Mouse (Mus musculus) testis, adult 2 months (tissue): ENCODE measurements around the gene Samsn1. TPM values are rescaled to one million over a fixed set of nuclear protein-coding genes. Genes with fewer than 3 reads are reported as not detected.

Experiments used
- H3K27ac ChIP-seq: fragments of 200-500 bp; 2 replicates; pipeline ENCODE4 v1.5.1; 2012; ENCODE audit warnings: low read depth, low read length; ENCODE audit not compliant: control insufficient read depth, insufficient read depth
- H3K27me3 ChIP-seq: fragments of 200-500 bp; 2 replicates; pipeline ENCODE4 v1.6.1; 2012; ENCODE audit warnings: mild to moderate bottlenecking, low read length, moderate library complexity; ENCODE audit not compliant: control insufficient read depth, insufficient read depth
- H3K36me3 ChIP-seq: fragments of 200-500 bp; 2 replicates; pipeline ENCODE4 v1.6.1; 2012; ENCODE audit warnings: mild to moderate bottlenecking, low read length; ENCODE audit not compliant: control insufficient read depth, insufficient read depth
- H3K4me1 ChIP-seq: fragments of 200-500 bp; 2 replicates; pipeline ENCODE4 v1.6.1; 2012; ENCODE audit warnings: low read length; ENCODE audit not compliant: control insufficient read depth, insufficient read depth
- H3K4me3 ChIP-seq: fragments of 200-500 bp; 2 replicates; pipeline ENCODE4 v1.5.1; 2012; ENCODE audit warnings: low read depth, mild to moderate bottlenecking, low read length, moderate library complexity, mixed read lengths; ENCODE audit not compliant: control insufficient read depth
- CTCF ChIP-seq: fragments of 200-500 bp; IDR thresholded peaks from 2 replicates; pipeline ENCODE4 v1.5.1; 2012; ENCODE audit warnings: low read depth, mild to moderate bottlenecking, inconsistent platforms, low read length, moderate library complexity; ENCODE audit not compliant: control insufficient read depth, insufficient read depth, insufficient replicate concordance
- POLR2A ChIP-seq: fragments of 200-500 bp; IDR thresholded peaks from 2 replicates; pipeline ENCODE4 v1.6.1; 2012; ENCODE audit warnings: low read depth, mild to moderate bottlenecking, inconsistent platforms, low read length, moderate library complexity; ENCODE audit not compliant: control insufficient read depth
- polyA plus RNA-seq: library from polyadenylated mRNA; depleted of rRNA; stranded (reverse); fragments of >200 nt; gene quantifications from 2 replicates; pipeline ENCODE4 v1.2.3, GENCODE M21; 2012

Gene Samsn1
- polyA plus RNA-seq, 1 experiment, result 0.07 TPM

GRCm38 (mm10) chr16:75979381-75979780 is 42.7 kb downstream of the Samsn1 start:
- H3K27me3 ChIP-seq, result no peaks in the 10 kb centered on the region
- no peak overlapping the region for H3K27ac ChIP-seq
- H3K36me3 ChIP-seq, result no peaks in the 10 kb centered on the region
- no peaks in the 10 kb centered on the region for H3K4me1 ChIP-seq
- no peak overlapping the region for H3K4me3 ChIP-seq
- no peak for TF ChIP-seq CTCF
- TF ChIP-seq POLR2A, result no peak

GRCm38 (mm10) chr16:75977798-75978197 is 44.3 kb downstream of the Samsn1 start:
- H3K27ac ChIP-seq, result no peak overlapping the region
- H3K36me3 ChIP-seq, result no peaks in the 10 kb centered on the region

GRCm38 (mm10) chr16:75975682-75976332 is 46.3 kb downstream of the Samsn1 start:
- Histone ChIP-seq H3K4me3 (no peak overlapping the region), H3K36me3 (no peaks in the 10 kb centered on the region), H3K27ac (no peak overlapping the region), H3K4me1 (no peaks in the 10 kb centered on the region), H3K27me3 (no peaks in the 10 kb centered on the region)
- no peak for TF ChIP-seq CTCF
- no peak for TF ChIP-seq POLR2A

More at GRCm38 (mm10) chr16:75977798-75978197, 44.3 kb downstream of the Samsn1 start:
- no peak for TF ChIP-seq POLR2A
- TF ChIP-seq CTCF, result no peak
- H3K27me3 ChIP-seq, result no peaks in the 10 kb centered on the region
- H3K4me3 ChIP-seq, result no peak overlapping the region
- H3K4me1 ChIP-seq, result no peaks in the 10 kb centered on the region

GRCm38 (mm10) chr16:75970266-75970998 is 51.6 kb downstream of the Samsn1 start:
- no peaks in the 10 kb centered on the region for H3K36me3 ChIP-seq
- H3K4me3 ChIP-seq, result no peak overlapping the region
- no peaks in the 10 kb centered on the region for H3K27me3 ChIP-seq
- TF ChIP-seq CTCF, result no peak
- TF ChIP-seq POLR2A, result no peak
- H3K27ac ChIP-seq, result no peak overlapping the region
- H3K4me1 ChIP-seq, result no peaks in the 10 kb centered on the region

GRCm38 (mm10) chr16:75962021-75962420 is 60.1 kb downstream of the Samsn1 start:
- Histone ChIP-seq H3K4me1 (no peaks in the 10 kb centered on the region), H3K27ac (no peak overlapping the region), H3K36me3 (no peaks in the 10 kb centered on the region), H3K27me3 (no peaks in the 10 kb centered on the region), H3K4me3 (no peak overlapping the region)
- TF ChIP-seq CTCF, result no peak
- no peak for TF ChIP-seq POLR2A

GRCm38 (mm10) chr16:75961487-75961886 is 60.6 kb downstream of the Samsn1 start:
- H3K4me1 ChIP-seq, result no peaks in the 10 kb centered on the region
- H3K27ac ChIP-seq, result no peak overlapping the region
- TF ChIP-seq POLR2A (no peak), CTCF (no peak)
- no peak overlapping the region for H3K4me3 ChIP-seq
- H3K36me3 ChIP-seq, result no peaks in the 10 kb centered on the region
- no peaks in the 10 kb centered on the region for H3K27me3 ChIP-seq

GRCm38 (mm10) chr16:75961036-75961435 is 61.0 kb downstream of the Samsn1 start:
- H3K27ac ChIP-seq, result no peak overlapping the region
- H3K4me3 ChIP-seq, result no peak overlapping the region
- no peaks in the 10 kb centered on the region for H3K36me3 ChIP-seq
- H3K27me3 ChIP-seq, result no peaks in the 10 kb centered on the region
- H3K4me1 ChIP-seq, result no peaks in the 10 kb centered on the region
- TF ChIP-seq CTCF (no peak), POLR2A (no peak)
